In the genomic region with DNA sequence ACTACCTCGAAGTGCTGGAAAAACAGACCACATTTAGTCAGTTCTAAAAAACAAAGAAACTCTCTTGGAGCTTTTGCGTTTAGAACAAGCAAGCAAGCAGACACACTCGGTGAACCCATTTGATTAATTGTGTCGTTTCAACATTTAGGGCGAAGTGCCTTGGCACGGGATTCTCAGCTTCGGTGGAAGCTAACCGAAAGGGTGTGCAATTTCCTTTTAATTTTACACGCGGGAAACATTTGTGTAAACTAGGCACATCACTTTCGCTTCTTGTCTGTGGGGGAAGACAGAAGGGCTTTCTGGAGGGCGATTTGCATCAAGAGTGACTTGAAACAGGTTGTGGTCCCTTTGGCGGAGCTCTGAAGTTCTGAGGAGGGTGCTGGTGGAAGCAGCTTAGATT, we compare ENCODE assay signal across 8 mouse cellular contexts. TPM values are rescaled to one million over a fixed set of nuclear protein-coding genes. Genes with fewer than 3 reads are reported as not detected.
DNase-seq lines count a peak whose midpoint lies in the region; ATAC-seq and TF ChIP-seq lines count a peak whose summit lies in the region.

No protein-coding gene starts in this region.

- TF ChIP-seq CTCF in cortical plate, adult 2 months (IDR thresholded peaks at IDR 0.05; ENCODE audit: extremely low read depth, insufficient read depth, low read length): no peak

- DNase-seq in kidney, postnatal 14 days: no peak
- DNase-seq in thymus, postnatal 4 days: no peak
- DNase-seq in spleen, postnatal 4 days (ENCODE audit: low spot score in 2 of 2): no peak

- H3K27ac ChIP-seq in kidney, embryonic 14.5 days (ENCODE audit: low read depth, low read length): no peak overlapping the region
- H3K27ac ChIP-seq in cortical plate, adult 2 months (ENCODE audit: insufficient read depth, low read length): no peak overlapping the region
- no peak overlapping the region for H3K27ac ChIP-seq in hindbrain, embryonic 12.5 days
- no peak overlapping the region for H3K27ac ChIP-seq in midbrain, embryonic 13.5 days

- H3K36me3 ChIP-seq in kidney, embryonic 14.5 days (ENCODE audit: control insufficient read depth, insufficient read depth, low read length): no peaks in the 10 kb centered on the region
- H3K36me3 ChIP-seq in hindbrain, embryonic 12.5 days: no peaks in the 10 kb centered on the region
- peaks cover 9% of the 10 kb centered on the region; the same call in 1 of the 2 replicates for H3K36me3 ChIP-seq in midbrain, embryonic 13.5 days

- no peaks in the 10 kb centered on the region for H3K9me3 ChIP-seq in kidney, embryonic 14.5 days (ENCODE audit: control insufficient read depth, low read length)
- no peaks in the 10 kb centered on the region for H3K9me3 ChIP-seq in hindbrain, embryonic 12.5 days (replicated peaks)
- H3K9me3 ChIP-seq in midbrain, embryonic 13.5 days: no peaks in the 10 kb centered on the region

- WGBS in kidney, embryonic 14.5 days: 2% methylated on average over 13 of the region's 13 CpGs
- WGBS in hindbrain, embryonic 12.5 days: 12% methylated on average over 13 of the region's 13 CpGs
- WGBS in midbrain, embryonic 13.5 days: 13% methylated on average over 13 of the region's 13 CpGs

- peak overlapping the region; percentile 92 for H3K4me2 ChIP-seq in kidney, embryonic 14.5 days (replicated peaks; ENCODE audit: low read depth, low read length)
- H3K4me2 ChIP-seq in hindbrain, embryonic 12.5 days (replicated peaks): peak overlapping the region; percentile 85
- H3K4me2 ChIP-seq in midbrain, embryonic 13.5 days (replicated peaks): peak overlapping the region; percentile 81

- ATAC-seq in kidney, embryonic 14.5 days (ENCODE audit: low FRiP score, low TSS enrichment): no peak
- no peak for ATAC-seq in hindbrain, embryonic 12.5 days (ENCODE audit: low FRiP score)
- no peak for ATAC-seq in midbrain, embryonic 13.5 days
- ATAC-seq in CD4-positive, CD25-positive, alpha-beta regulatory T cell, adult 4 months: no peak

- no peak for TF ChIP-seq POLR2A in cortical plate, adult 2 months (IDR thresholded peaks at IDR 0.05; ENCODE audit: extremely low read depth, insufficient read depth, low read length)

- peak overlapping the region; percentile 47 for H3K4me3 ChIP-seq in kidney, embryonic 14.5 days (ENCODE audit: low read length)
- H3K4me3 ChIP-seq in cortical plate, adult 2 months (ENCODE audit: insufficient read depth, low read length): peak overlapping the region; percentile 18
- peak overlapping the region; percentile 45 for H3K4me3 ChIP-seq in hindbrain, embryonic 12.5 days
- peak overlapping the region; percentile 52 for H3K4me3 ChIP-seq in midbrain, embryonic 13.5 days (replicated peaks)

- H3K27me3 ChIP-seq in kidney, embryonic 14.5 days (ENCODE audit: control insufficient read depth, insufficient read depth, low read length): peaks cover 42% of the 10 kb centered on the region
- H3K27me3 ChIP-seq in hindbrain, embryonic 12.5 days: 0 out of 2 replicates have a peak, but pooled peaks cover 4% of the 10 kb centered on the region
- peaks cover 13% of the 10 kb centered on the region; the same call in 1 of the 2 replicates for H3K27me3 ChIP-seq in midbrain, embryonic 13.5 days

- peaks cover 3% of the 10 kb centered on the region; the same call in 1 of the 2 replicates for H3K4me1 ChIP-seq in kidney, embryonic 14.5 days (ENCODE audit: control insufficient read depth, insufficient read depth, low read length)
- H3K4me1 ChIP-seq in cortical plate, adult 2 months (ENCODE audit: control insufficient read depth, insufficient read depth, low read length): peaks cover 6% of the 10 kb centered on the region; the same call in 1 of the 2 replicates
- peaks cover 27% of the 10 kb centered on the region for H3K4me1 ChIP-seq in hindbrain, embryonic 12.5 days
- peaks cover 30% of the 10 kb centered on the region for H3K4me1 ChIP-seq in midbrain, embryonic 13.5 days (replicated peaks)

- peak overlapping the region; percentile 51; the same call in 1 of the 2 replicates for H3K9ac ChIP-seq in kidney, embryonic 14.5 days (ENCODE audit: low read depth, low read length)
- peak overlapping the region; percentile 60 for H3K9ac ChIP-seq in hindbrain, embryonic 12.5 days
- peak overlapping the region; percentile 64 for H3K9ac ChIP-seq in midbrain, embryonic 13.5 days (replicated peaks)

RNA-seq across cellular contexts. Expression of gene Slitrk5, which starts 6.9 kb away (rescaled TPM):
- 0.76 and 1.2 TPM in 2 replicates for polyA plus RNA-seq in kidney, embryonic 14.5 days (2014; fragmentation: Nextera tagmentation; extraction: Ambion mirVana)
- 29.7 and 31.7 TPM in 2 replicates for polyA plus RNA-seq in cortical plate, adult 2 months (2012; rRNA removed)
- polyA plus RNA-seq in hindbrain, embryonic 12.5 days (2016; fragmentation: Nextera tagmentation; extraction: Ambion mirVana): 28.7 and 31.1 TPM in 2 replicates
- 25.0 TPM in 2 replicates for polyA plus RNA-seq in midbrain, embryonic 13.5 days (2015; fragmentation: Nextera tagmentation; extraction: Ambion mirVana)
- not detected for polyA plus RNA-seq in CD4-positive, CD25-positive, alpha-beta regulatory T cell, adult 4 months (2017; shearing (Covaris generic))

Comparison
In these comparisons a context has a peak if more than half of its experiments do, and no peak if none do; other contexts are left out.
1. RNA of gene Slitrk5, which starts 6.9 kb away (polyA plus RNA-seq): 29.7 to 31.7 TPM in cortical plate, adult 2 months, 28.7 to 31.1 TPM in hindbrain, embryonic 12.5 days and 25.0 TPM in midbrain, embryonic 13.5 days; 0.76 to 1.2 TPM in kidney, embryonic 14.5 days and not detected in CD4-positive, CD25-positive, alpha-beta regulatory T cell, adult 4 months; every median in the first group is over 10 times any median in the second.
2. Peak in every context shown above with its lines, with median percentiles within 50 percentile points of each other: H3K4me2 ChIP-seq, H3K4me3 ChIP-seq and H3K9ac ChIP-seq.